Mouse (Mus musculus): ENCODE results near the gene Dhx35. TPM values are rescaled to one million over a fixed set of nuclear protein-coding genes. Genes with fewer than 3 reads are reported as not detected.

Gene Dhx35
- polyA plus RNA-seq, 1 experiment from 2014 or later = 5.6 TPM

- Histone ChIP-seq H3K36me3 (ENCODE audit: inconsistent target) (no peaks in the 10 kb centered on the region), H3K27ac (no peak overlapping the region), H3K79me2 (ENCODE audit: inconsistent target) (no peaks in the 10 kb centered on the region), H3K4me3 (ENCODE audit: inconsistent target) (no peak overlapping the region)
- 68% methylated on average over 3 of the region's 4 CpGs for WGBS (ENCODE audit: missing documents)
Measured at GRCm38 (mm10) chr2:158891319-158891718, 96.7 kb downstream of the Dhx35 start.

- WGBS (ENCODE audit: missing documents) = 15% methylated on average over 16 of the region's 16 CpGs
- Histone ChIP-seq H3K27ac (no peak overlapping the region), H3K4me3 (ENCODE audit: inconsistent target) (no peak overlapping the region), H3K79me2 (ENCODE audit: inconsistent target) (no peaks in the 10 kb centered on the region), H3K36me3 (ENCODE audit: inconsistent target) (no peaks in the 10 kb centered on the region)
Measured at GRCm38 (mm10) chr2:158893171-158893853, 98.7 kb downstream of the Dhx35 start.

DNA sequence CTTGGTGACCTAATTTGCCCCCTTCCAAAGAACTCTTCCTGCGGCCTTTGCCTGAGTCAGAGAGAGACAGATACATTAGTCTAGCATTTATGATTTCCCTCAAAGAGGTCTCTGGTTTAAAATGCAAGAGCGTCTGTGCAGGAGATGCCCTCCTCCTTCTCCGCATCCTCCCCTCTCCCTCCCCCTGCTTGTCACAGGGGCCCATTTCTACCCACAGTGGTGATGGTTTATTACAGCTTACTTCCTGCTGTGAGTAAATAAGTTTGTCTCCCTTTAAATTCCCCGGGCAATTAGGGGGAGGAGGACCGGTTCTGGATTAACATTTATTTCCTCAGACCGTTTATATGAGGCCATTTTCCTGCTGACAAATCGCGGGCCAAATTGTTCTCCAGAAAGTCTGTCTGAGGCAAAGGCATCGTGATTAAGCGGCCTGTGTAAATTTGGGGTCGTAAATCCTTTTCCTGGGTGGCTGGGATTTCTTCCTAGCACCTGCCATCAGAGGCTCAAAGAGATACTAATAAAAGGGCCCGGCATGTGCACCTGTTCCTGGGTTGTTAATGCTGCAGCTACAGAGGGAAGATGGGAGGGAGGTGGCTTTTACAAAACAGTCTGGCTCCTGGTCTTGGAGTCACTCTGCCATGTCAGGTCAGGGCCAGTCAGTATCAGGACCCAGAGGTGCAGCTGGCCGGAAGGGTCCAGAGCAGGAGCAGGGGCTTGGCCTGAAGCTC lies 104.0 kb downstream of the Dhx35 start:
- Histone ChIP-seq H3K36me3 (ENCODE audit: inconsistent target) (no peaks in the 10 kb centered on the region), H3K4me3 (ENCODE audit: inconsistent target) (no peak overlapping the region), H3K79me2 (ENCODE audit: inconsistent target) (no peaks in the 10 kb centered on the region), H3K27ac (no peak overlapping the region)
- 25% methylated on average over 13 of the region's 13 CpGs for WGBS (ENCODE audit: missing documents)

Other genes with a start within 250 kb of the Dhx35 start
- gene Slc32a1, start 184.0 kb upstream of the Dhx35 start, polyA plus RNA-seq (2018) = 0.16 to 1.1 TPM (median 0.67 TPM) in 3 replicates
- gene Actr5, start 169.9 kb upstream of the Dhx35 start, polyA plus RNA-seq (2018) = 3.2 to 6.1 TPM (median 6.0 TPM) in 3 replicates
- 0.04 TPM in 2 of 3 replicates, not detected in the other for gene Ppp1r16b, start 129.4 kb upstream of the Dhx35 start, polyA plus RNA-seq (2018)
- gene Fam83d, start 26.7 kb upstream of the Dhx35 start, polyA plus RNA-seq (2018) = 0.47 to 0.59 TPM in 2 of 3 replicates, not detected in the other